Mouse (Mus musculus): ENCODE results near the gene Kctd10.

- TF ChIP-seq POLR2A (IDR thresholded peaks at IDR 0.05; ENCODE audit: borderline replicate concordance, extremely low read depth, insufficient read depth, insufficient read length, poor library complexity, severe bottlenecking) (no peak), CTCF (IDR thresholded peaks at IDR 0.05; ENCODE audit: borderline replicate concordance, extremely low read depth, insufficient read depth, insufficient read length) (no peak)
These were observed 26.3 kb upstream of the Kctd10 start for GRCm38 (mm10) chr5:114406592-114406991.

Data from brain, embryonic 14.5 days (tissue).